Mouse (Mus musculus) myocyte (in vitro differentiated cells): ENCODE results near the gene Tmem19.
A peak's percentile ranks its signal among the peaks of the same experiment; 100 is the strongest.

Experiments used
- CEBPB ChIP-seq: IDR thresholded peaks from 2 replicates; pipeline ENCODE4 v1.6.1; 2011; ENCODE audit warnings: mild to moderate bottlenecking, moderate library complexity; ENCODE audit not compliant: poor library complexity, insufficient read depth, severe bottlenecking
- E2F4 ChIP-seq: IDR thresholded peaks from one replicate; pipeline ENCODE4 v1.6.1; 2011; ENCODE audit warnings: mild to moderate bottlenecking, control low read depth, moderate library complexity; ENCODE audit not compliant: insufficient read depth
- MYOG ChIP-seq, 3 experiments: IDR thresholded peaks; one replicate each; pipeline ENCODE4 v1.6.1; 2011; ENCODE audit warnings: control low read depth in 2 of 3, low read depth in 2 of 3, mild to moderate bottlenecking in 2 of 3; ENCODE audit not compliant: insufficient read length in 2 of 3, control insufficient read depth in 1 of 3, insufficient read depth in 1 of 3
- POLR2A ChIP-seq: IDR thresholded peaks from one replicate; pipeline ENCODE4 v1.6.1; 2011; ENCODE audit warnings: low read depth, mild to moderate bottlenecking, control low read depth, moderate library complexity; ENCODE audit not compliant: insufficient read length
- POLR2AphosphoS2 ChIP-seq: IDR thresholded peaks from one replicate; pipeline ENCODE4 v1.6.1; 2011; ENCODE audit warnings: low read depth, control low read depth; ENCODE audit not compliant: insufficient read length

DNA sequence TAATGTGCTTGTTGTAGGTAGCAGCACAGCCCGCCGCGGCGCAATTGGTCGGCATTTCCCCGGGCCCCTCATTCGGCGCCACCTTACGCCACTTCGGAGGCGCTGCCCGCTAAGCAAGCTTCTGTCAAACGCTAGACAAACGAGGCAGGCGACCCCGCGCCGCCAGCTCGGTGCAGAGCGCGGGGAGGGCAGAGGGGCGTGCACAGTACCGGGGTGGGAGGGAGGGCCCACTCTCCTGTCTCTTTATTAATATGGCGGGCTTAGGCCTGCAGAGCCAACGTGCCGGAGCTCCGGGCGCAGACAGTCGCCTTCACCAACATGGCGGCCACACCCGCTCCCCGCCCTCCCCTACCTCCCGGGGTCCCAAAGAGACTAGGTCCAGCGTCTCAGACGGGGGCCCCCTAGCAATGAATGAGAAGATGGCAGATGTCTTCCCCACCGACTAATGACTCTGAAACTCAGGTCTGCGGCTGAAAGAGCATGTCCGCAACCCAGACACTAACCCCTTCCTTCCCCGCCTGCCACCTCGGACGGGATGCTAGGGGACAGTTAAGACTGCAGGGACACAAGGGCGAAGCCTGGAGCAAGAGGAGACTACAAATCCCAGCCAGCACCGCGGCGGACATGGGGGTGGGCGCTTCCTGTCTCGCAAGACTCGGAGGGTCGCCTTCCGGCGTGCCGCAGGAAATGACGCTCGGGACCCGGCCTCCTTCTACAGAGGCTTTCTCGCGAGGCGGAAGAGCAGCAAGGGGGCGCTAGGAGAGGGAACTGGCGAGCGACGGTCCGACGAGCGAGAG lies 22.1 kb upstream of the Tmem19 start, which contains the start of the genes Thap2 and Zfc3h1:
- TF ChIP-seq E2F4 = no peak
- peak; percentile 81 for TF ChIP-seq POLR2A
- TF ChIP-seq CEBPB = no peak
- no peak for TF ChIP-seq MYOG (IDR thresholded peaks at IDR 0.05; ENCODE audit: control insufficient read depth in 1 of 3, insufficient read depth in 1 of 3, insufficient read length in 2 of 3, low read depth in 2 of 3)
- TF ChIP-seq POLR2AphosphoS2 = peak; percentile 58
